Comparison of ENCODE assay signal across 28 mouse cellular contexts in genomic region chr3:84449015-84449414, GRCm38 (mm10).
"Had no signal": no experiment of that assay in that cellular context is flagged by ENCODE, and none has a peak within 500 bp of the region (broad histone marks: within the 10 kb centered on the region; RNA-seq: fewer than 3 reads in every experiment).

No protein-coding gene starts in this region.

- DNase-seq: cerebellum, adult 18-20 months; cerebellum, adult 2 months; cerebellum, adult 8-10 months; cerebellum, adult 9-10 months; cerebellum, adult 9-11 months; cerebellum, postnatal 10 days; cerebellum, postnatal 14 days; cerebellum, postnatal 25 days; cerebellum, postnatal 36 days; embryo, embryonic 11 days; forebrain, postnatal 0 days; gastrocnemius, adult 2 months; gastrocnemius, postnatal 10 days; gastrocnemius, postnatal 14 days; gastrocnemius, postnatal 25 days; gastrocnemius, postnatal 36 days; heart, adult 11 months had no signal

- ATAC-seq: forebrain, embryonic 13.5 days; forebrain, embryonic 14.5 days; forebrain, embryonic 15.5 days; forebrain, embryonic 16.5 days; forebrain, postnatal 0 days had no signal

- H3K27ac ChIP-seq: embryonic facial prominence, embryonic 10.5 days; embryonic facial prominence, embryonic 12.5 days; embryonic facial prominence, embryonic 13.5 days; embryonic facial prominence, embryonic 15.5 days; forebrain, embryonic 10.5 days; forebrain, embryonic 12.5 days; forebrain, embryonic 13.5 days; forebrain, embryonic 15.5 days; gastrocnemius, adult 2 months had no signal

- H3K4me2 ChIP-seq: embryonic facial prominence, embryonic 12.5 days; embryonic facial prominence, embryonic 13.5 days; embryonic facial prominence, embryonic 15.5 days; forebrain, embryonic 12.5 days; forebrain, embryonic 13.5 days; forebrain, embryonic 15.5 days had no signal

- H3K9ac ChIP-seq: embryonic facial prominence, embryonic 12.5 days; embryonic facial prominence, embryonic 13.5 days; embryonic facial prominence, embryonic 15.5 days; forebrain, embryonic 12.5 days; forebrain, embryonic 13.5 days; forebrain, embryonic 15.5 days; forebrain, postnatal 0 days had no signal

- H3K27me3 ChIP-seq: embryonic facial prominence, embryonic 12.5 days; forebrain, embryonic 13.5 days; forebrain, embryonic 15.5 days had no signal

- H3K4me3 ChIP-seq: embryonic facial prominence, embryonic 10.5 days; embryonic facial prominence, embryonic 12.5 days; embryonic facial prominence, embryonic 13.5 days; embryonic facial prominence, embryonic 15.5 days; erythroblast, embryonic 14.5 days; forebrain, embryonic 10.5 days; forebrain, embryonic 12.5 days; forebrain, embryonic 13.5 days; forebrain, embryonic 15.5 days; gastrocnemius, adult 2 months had no signal

- H3K36me3 ChIP-seq: embryonic facial prominence, embryonic 10.5 days; embryonic facial prominence, embryonic 12.5 days; embryonic facial prominence, embryonic 13.5 days; embryonic facial prominence, embryonic 15.5 days; forebrain, embryonic 10.5 days; forebrain, embryonic 12.5 days; forebrain, embryonic 15.5 days had no signal

- H3K9me3 ChIP-seq: embryonic facial prominence, embryonic 10.5 days; embryonic facial prominence, embryonic 12.5 days; embryonic facial prominence, embryonic 13.5 days; embryonic facial prominence, embryonic 15.5 days; forebrain, embryonic 10.5 days; forebrain, embryonic 12.5 days; forebrain, embryonic 13.5 days; forebrain, embryonic 15.5 days had no signal

- H3K4me1 ChIP-seq: embryonic facial prominence, embryonic 15.5 days; forebrain, embryonic 15.5 days had no signal
